Mouse (Mus musculus): ENCODE results near the gene 0610040J01Rik. TPM values are rescaled to one million over a fixed set of nuclear protein-coding genes. Genes with fewer than 3 reads are reported as not detected.
A peak's percentile ranks its signal among the peaks of the same experiment; 100 is the strongest.

0610040J01Rik gene
- total RNA-seq, 2 experiments from 2014 or later, result 5.9 to 6.5 TPM

GRCm38 (mm10) chr5:63827415-63828053, 15.4 kb downstream of the 0610040J01Rik start:
- no peak for DNase-seq (ENCODE audit: low spot score in 2 of 2)

- DNase-seq (ENCODE audit: low spot score in 2 of 2), result no peak
Observed at GRCm38 (mm10) chr5:63828380-63829185, 16.4 kb downstream of the 0610040J01Rik start.

DNA sequence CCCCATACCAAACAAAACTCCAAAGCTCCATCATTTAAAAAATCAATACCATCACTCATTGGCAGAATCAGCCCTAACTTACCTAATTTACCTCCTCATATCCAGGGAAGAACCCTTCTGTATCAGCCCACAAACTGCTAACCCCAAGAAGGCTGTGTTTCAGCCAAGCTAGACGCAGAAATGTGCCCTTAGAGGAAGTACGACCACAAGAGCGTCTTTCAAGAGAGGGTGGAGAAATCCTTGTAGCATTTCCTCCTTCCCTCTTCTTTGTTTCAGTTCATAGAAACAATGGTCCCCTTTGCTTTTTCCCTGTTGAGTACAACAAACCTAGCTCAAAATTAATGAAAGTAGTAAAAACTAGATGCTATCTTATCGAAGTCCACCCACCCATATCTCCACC, 18.9 kb downstream of the 0610040J01Rik start:
- DNase-seq (ENCODE audit: low spot score in 2 of 2), result no peak

GRCm38 (mm10) chr5:63833955-63834354, 21.8 kb downstream of the 0610040J01Rik start:
- DNase-seq (ENCODE audit: low spot score in 2 of 2), result no peak

DNA sequence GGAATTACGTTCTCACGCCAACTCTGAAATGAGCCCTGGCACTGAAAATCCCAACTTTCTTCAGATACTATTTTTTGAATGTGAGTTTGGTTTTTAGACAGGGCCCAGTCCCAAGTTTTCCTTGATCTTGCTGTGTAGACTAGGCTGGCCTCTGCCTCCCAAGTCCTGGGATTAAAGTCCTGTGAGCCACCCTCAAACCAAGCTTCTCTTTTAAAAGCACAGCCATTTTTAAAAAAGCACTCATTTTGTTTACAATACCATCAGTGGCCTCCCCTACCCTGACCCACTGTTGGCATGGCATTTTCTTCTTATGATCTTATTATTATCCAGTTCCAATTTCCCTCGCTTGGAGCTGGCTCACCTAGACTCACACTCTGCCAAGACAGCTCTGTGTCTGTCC, 22.3 kb downstream of the 0610040J01Rik start:
- no peak for DNase-seq (ENCODE audit: low spot score in 2 of 2)

DNA sequence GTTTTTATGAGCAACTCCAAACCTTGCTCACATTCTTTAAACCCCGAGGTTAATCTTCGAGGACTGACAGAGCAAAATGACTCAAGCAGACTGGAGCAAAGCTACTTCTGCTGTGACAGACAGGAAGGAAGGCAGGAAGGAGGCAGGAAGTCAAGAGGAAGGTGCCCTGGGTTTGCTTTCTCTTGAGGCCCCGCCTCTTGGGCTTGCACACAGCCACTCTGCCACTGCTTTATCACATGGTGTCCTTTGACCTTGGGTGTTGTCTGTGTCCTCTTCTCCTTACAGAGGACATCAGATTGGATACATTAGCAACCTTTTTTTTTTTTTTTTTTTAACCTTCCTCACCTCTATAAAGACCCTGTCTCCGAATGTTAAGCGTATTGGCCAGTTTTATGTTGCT, 25.0 kb downstream of the 0610040J01Rik start:
- no peak for DNase-seq (ENCODE audit: low spot score in 2 of 2)

- no peak for DNase-seq (ENCODE audit: low spot score in 2 of 2)
Observed at GRCm38 (mm10) chr5:63837851-63838250, 25.7 kb downstream of the 0610040J01Rik start.

- DNase-seq (ENCODE audit: low spot score in 2 of 2), result no peak
Observed at GRCm38 (mm10) chr5:63839801-63840416, 27.7 kb downstream of the 0610040J01Rik start.

DNA sequence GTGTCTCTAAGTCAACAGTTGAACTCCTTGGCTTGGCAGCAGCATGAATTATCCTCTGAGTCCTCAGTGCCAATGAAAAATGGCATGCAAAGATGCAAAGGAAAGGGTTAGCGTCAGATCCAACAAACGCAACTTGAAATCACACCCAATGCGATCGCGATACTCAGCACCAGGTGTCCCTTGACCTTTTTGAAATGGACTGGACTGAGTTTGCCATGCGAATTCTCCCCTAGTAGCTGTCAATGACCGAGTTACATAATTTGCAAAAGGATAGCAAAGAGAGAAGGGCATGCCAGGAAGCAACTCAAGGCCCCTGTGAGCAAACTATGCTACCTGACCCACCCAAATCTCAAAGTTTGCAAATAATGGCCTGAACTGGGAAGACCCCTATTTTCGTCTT, 34.9 kb downstream of the 0610040J01Rik start:
- DNase-seq (ENCODE audit: low spot score in 2 of 2), result no peak

GRCm38 (mm10) chr5:63847541-63848226, 35.5 kb downstream of the 0610040J01Rik start:
- no peak for DNase-seq (ENCODE audit: low spot score in 2 of 2)

- DNase-seq (ENCODE audit: low spot score in 2 of 2), result no peak
Observed at GRCm38 (mm10) chr5:63858901-63859300, 46.7 kb downstream of the 0610040J01Rik start.

DNA sequence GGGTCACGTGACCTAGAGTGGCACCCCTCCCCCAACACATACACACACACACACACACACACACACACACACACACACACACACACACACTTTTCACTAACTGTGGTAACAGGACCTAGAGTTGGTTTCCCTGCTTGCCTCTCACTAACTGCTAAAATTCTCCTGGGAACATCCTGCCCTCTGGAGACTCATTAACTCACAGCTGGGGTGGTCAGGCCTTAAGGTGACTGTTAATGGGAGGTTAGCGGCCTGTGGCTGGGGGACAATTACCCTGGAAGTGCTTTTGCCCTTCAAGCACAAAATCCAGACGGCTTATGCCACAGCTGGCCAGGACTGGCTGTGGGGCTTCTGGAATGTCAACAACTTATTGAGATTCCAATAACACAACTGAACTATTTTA, 55.3 kb downstream of the 0610040J01Rik start:
- DNase-seq (ENCODE audit: low spot score in 2 of 2), result no peak

- peak; percentile 48 to 79 for DNase-seq (ENCODE audit: low spot score in 2 of 2)
Observed at GRCm38 (mm10) chr5:63872176-63872932, 60.2 kb downstream of the 0610040J01Rik start.

- no peak for DNase-seq (ENCODE audit: low spot score in 2 of 2)
Observed at GRCm38 (mm10) chr5:63874880-63875279, 62.7 kb downstream of the 0610040J01Rik start.

DNA sequence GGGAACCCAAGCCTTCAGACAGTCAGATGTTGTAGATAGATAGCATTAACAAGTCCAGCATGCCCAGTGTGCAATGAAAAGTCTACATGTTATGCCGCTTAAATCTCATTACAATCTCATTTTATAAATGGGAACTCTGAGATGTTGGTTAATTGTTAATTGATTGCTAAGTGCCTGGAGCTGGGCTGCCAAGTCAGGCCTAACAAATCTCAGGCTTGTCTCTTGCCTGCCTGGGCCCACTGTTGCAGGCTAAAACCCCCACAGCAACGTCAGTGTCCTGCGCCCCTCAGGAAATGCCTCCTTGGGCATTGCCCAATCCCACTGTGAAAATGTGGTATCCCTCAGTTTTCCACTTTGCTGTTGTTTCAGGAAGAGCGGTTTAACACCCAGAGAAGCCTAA, 63.9 kb downstream of the 0610040J01Rik start:
- no peak for DNase-seq (ENCODE audit: low spot score in 2 of 2)

GRCm38 (mm10) chr5:63879026-63879425, 66.9 kb downstream of the 0610040J01Rik start:
- DNase-seq (ENCODE audit: low spot score in 2 of 2), result no peak

DNA sequence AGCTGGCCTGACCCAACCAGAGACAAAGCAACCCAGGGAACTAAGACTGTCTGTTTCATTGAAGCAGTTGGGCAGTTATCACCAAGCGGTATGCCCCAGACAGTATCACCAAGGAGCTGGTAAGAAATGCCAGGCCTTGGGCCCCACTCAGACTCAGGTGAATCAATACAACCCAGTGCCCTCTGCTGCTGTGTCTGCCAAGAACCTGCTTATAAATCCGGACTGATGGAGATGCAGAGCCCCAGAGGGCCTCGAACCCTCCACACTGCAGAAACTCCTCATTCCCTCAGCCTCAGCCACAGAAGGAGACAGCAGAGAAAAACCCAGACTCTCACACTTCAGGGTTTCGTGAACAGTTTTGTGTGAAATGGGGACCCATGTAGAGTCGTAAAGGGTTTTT, 74.1 kb downstream of the 0610040J01Rik start:
- DNase-seq (ENCODE audit: low spot score in 2 of 2), result no peak

DNA sequence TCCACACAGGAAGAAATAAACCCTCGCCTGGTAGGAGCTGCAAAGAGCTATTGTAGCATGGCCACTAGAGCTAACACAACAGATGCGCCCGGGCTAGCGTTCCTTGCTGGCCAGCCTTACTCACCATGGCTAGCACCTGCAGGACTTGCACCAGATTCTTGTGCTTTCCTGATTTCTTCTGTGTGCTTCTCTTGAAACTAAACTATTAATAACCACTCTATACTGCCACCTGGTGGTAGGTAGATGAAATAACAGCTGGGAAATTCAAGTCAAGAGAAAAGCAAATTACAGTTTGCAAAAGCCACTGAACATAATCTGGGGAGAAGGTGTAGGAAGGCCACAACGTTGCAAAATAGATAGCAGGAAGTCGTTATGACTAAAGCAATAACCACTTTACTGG, 74.5 kb downstream of the 0610040J01Rik start:
- DNase-seq (ENCODE audit: low spot score in 2 of 2), result peak in 1 of 2 experiments; percentile 64

GRCm38 (mm10) chr5:63887111-63887510, 74.9 kb downstream of the 0610040J01Rik start:
- DNase-seq (ENCODE audit: low spot score in 2 of 2), result no peak

- no peak for DNase-seq (ENCODE audit: low spot score in 2 of 2)
Observed at GRCm38 (mm10) chr5:63891241-63891640, 79.1 kb downstream of the 0610040J01Rik start.

- DNase-seq (ENCODE audit: low spot score in 2 of 2), result no peak
Observed at GRCm38 (mm10) chr5:63891912-63892311, 79.7 kb downstream of the 0610040J01Rik start.

All from layer of hippocampus, postnatal 14 days (tissue).